Mouse (Mus musculus) NIH3T3 (cell line): ENCODE data around the gene Brip1.
A peak's percentile ranks its signal among the peaks of the same experiment; 100 is the strongest.

Experiments
- DNase-seq: peaks from one replicate; pipeline ENCODE4 v3.0.0-alpha.2; 2012; ENCODE audit warnings: low read depth

Gene Brip1

GRCm38 (mm10) chr11:86026556-86027194 lies 174.3 kb downstream of the Brip1 start:
- no peak for DNase-seq

GRCm38 (mm10) chr11:86022439-86022838 lies 178.6 kb downstream of the Brip1 start:
- peak; percentile 95 for DNase-seq

- no peak for DNase-seq
Measured at GRCm38 (mm10) chr11:86020033-86020432, 181.0 kb downstream of the Brip1 start.

- no peak for DNase-seq
Measured at GRCm38 (mm10) chr11:86016242-86016641, 184.8 kb downstream of the Brip1 start.

- DNase-seq: no peak
Measured at GRCm38 (mm10) chr11:86013087-86013486, 187.9 kb downstream of the Brip1 start.

GRCm38 (mm10) chr11:86010458-86010857 lies 190.5 kb downstream of the Brip1 start:
- DNase-seq: peak; percentile 65

GRCm38 (mm10) chr11:86008211-86008905 lies 192.6 kb downstream of the Brip1 start:
- DNase-seq: no peak
